Mouse (Mus musculus): ENCODE data around the gene Nhp2.
"Not testable (repeated sequence)": the region's sequence is repeated elsewhere in the genome, so short reads cannot be mapped to it uniquely, and the experiment has no call there.

The Nhp2 gene

DNA sequence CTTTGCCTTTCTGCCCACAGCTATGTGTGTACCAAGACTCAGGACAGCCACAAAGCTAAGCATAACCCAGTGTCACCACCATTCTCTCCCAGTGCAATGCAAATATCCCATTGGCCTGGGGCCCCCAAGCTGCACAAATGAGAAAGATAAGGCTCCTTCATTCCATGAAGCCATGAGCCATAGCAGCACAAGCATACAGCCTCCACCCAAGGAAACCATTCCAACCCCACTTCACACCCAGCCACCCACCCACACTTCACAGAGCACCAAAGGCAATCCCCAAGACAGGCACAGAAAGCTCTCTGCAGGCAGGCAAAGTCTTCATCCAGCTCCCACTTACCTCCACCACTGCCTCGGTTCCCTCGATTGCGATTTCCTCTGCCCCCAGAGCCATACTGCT is 17.3 kb upstream of the Nhp2 start:
- in situ Hi-C loops (cut with MboI; ENCODE audit: low pct_unique_long_range_greater_than_20kb in 1 of 2, low sequenced_read_pairs in 2 of 2, unreplicated experiment in 1 of 2), result no loop called here

- in situ Hi-C loops (cut with MboI; ENCODE audit: low pct_unique_long_range_greater_than_20kb in 1 of 2, low sequenced_read_pairs in 2 of 2, unreplicated experiment in 1 of 2), result no loop called here
These were observed 13.7 kb upstream of the Nhp2 start for GRCm38 (mm10) chr11:51605602-51606446.

GRCm38 (mm10) chr11:51606447-51607095 is 13.0 kb upstream of the Nhp2 start, which contains the start of gene Hnrnpab:
Hnrnpab (minus strand) TSS chr11:51606847.
- in situ Hi-C loops (cut with MboI; ENCODE audit: low pct_unique_long_range_greater_than_20kb in 1 of 2, low sequenced_read_pairs in 2 of 2, unreplicated experiment in 1 of 2), result no loop called here

- in situ Hi-C loops (cut with MboI; ENCODE audit: low pct_unique_long_range_greater_than_20kb in 1 of 2, low sequenced_read_pairs in 2 of 2, unreplicated experiment in 1 of 2), result no loop called here
These were observed 12.3 kb upstream of the Nhp2 start for GRCm38 (mm10) chr11:51607096-51607738.

- in situ Hi-C loops (cut with MboI; ENCODE audit: low pct_unique_long_range_greater_than_20kb in 1 of 2, low sequenced_read_pairs in 2 of 2, unreplicated experiment in 1 of 2), result no loop called here
These were observed 10.1 kb upstream of the Nhp2 start for GRCm38 (mm10) chr11:51609266-51609909.

DNA sequence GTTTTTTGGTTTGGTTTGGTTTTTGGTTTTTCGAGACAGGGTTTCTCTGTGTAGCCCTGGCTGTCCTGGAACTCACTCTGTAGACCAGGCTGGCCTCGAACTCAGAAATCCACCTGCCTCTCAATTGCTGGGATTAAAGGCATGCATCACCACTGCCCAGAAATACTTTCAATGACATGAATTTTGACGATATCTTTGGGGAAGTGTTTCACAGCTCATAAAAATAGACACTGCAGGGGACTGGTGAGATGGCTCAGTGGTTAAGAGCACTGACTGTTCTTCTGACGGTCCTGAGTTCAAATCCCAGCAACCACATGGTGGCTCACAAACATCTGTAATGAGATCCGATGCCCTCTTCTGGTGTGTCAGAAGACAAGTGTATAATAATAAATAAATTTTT is 9.6 kb upstream of the Nhp2 start:
- in situ Hi-C loops (cut with MboI; ENCODE audit: low pct_unique_long_range_greater_than_20kb in 1 of 2, low sequenced_read_pairs in 2 of 2, unreplicated experiment in 1 of 2), result not testable (repeated sequence)

DNA sequence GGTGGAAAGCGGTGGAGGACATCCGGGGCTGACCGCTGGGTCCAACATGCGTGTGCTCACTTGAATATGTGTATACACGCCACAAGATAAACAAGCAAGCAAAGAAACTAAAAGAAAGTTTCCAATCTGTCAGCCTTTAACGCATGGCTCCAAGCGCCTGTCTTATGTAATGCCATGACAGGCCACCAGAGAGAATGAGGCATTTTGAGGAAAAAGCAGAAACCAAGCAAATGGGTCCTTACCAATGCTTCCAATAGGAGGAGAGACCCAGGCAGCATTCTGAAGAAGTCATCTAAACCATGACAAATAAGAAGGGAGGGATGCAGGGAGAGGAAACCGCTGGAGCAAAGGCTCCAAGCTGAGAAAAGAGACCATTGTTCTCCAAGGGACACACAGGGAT is 5.3 kb upstream of the Nhp2 start:
- in situ Hi-C loops (cut with MboI; ENCODE audit: low pct_unique_long_range_greater_than_20kb in 1 of 2, low sequenced_read_pairs in 2 of 2, unreplicated experiment in 1 of 2), result no loop called here

DNA sequence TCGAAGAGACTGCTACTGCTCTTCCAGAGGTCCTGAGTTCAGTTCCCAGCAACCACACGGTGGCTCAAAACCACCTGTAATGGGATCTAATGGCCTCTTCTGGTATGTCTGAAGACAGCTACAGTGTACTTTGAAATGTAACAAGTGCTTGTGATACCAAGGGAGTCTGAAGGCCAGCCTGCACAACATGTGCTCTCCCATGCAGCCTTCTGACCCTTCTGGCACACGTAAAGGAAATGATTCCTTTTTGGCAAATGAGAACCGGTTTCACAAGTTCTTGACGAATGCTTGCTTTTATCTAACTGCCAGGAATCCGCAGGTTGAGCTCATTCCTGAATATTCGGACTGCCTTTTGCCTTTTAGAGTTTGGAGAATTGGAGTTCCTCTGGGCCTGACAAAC is 4.4 kb upstream of the Nhp2 start:
- in situ Hi-C loops (cut with MboI; ENCODE audit: low pct_unique_long_range_greater_than_20kb in 1 of 2, low sequenced_read_pairs in 2 of 2, unreplicated experiment in 1 of 2), result loop anchor here (5.0 kb wide), 3 partner anchors 37 to 72 kb away; partner anchors contain the start of genes 0610009B22Rik (in 1 of the 2), D930048N14Rik (in 1 of the 2) and N4bp3 (in 1 of the 2)

DNA sequence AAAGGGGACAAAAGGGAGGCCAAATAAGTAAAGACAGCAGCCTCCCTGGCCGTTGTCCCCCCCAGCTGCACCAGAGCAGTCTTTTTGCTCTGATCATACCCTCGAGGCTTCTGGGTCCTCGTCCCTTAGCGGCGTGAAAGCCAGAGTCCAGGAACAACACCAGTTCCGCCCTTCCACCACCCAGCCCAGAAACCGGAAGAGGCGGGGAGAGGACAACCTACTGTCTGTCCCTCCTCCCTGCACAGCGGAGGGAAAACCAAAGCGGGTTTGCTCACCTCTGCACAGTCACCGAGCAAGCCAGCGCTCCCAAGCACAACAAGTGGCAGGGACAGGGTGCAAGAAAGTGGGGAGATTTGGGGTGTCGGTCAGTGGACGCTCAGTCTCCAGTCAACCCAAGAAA is 3.9 kb upstream of the Nhp2 start:
- in situ Hi-C loops (cut with MboI; ENCODE audit: low pct_unique_long_range_greater_than_20kb in 1 of 2, low sequenced_read_pairs in 2 of 2, unreplicated experiment in 1 of 2), result loop anchor here (5.0 kb wide), 3 partner anchors 37 to 72 kb away; partner anchors contain the start of genes 0610009B22Rik (in 1 of the 2), D930048N14Rik (in 1 of the 2) and N4bp3 (in 1 of the 2)

DNA sequence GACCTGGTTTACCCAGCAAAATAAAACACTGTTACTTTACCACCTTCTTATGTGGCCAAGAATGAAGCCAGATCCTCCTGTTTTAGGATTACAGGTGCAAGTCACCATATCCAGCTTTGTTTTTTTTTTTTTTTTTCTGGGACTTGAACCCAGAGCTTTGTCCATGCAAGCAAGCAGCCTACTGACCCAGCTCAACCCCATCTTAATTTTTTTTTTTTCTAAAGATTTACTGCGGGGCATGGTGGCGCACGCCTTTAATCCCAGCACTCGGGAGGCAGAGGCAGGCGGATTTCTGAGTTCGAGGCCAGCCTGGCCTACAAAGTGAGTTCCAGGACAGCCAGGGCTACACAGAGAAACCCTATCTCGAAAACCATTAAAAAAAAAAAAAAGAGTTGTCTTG is 3.4 kb upstream of the Nhp2 start:
- in situ Hi-C loops (cut with MboI; ENCODE audit: low pct_unique_long_range_greater_than_20kb in 1 of 2, low sequenced_read_pairs in 2 of 2, unreplicated experiment in 1 of 2), result loop anchor here (5.0 kb wide), 3 partner anchors 36 to 71 kb away; partner anchors contain the start of genes 0610009B22Rik (in 1 of the 2), D930048N14Rik (in 1 of the 2) and N4bp3 (in 1 of the 2)

GRCm38 (mm10) chr11:51617693-51618092 is 1.8 kb upstream of the Nhp2 start:
- in situ Hi-C loops (cut with MboI; ENCODE audit: low pct_unique_long_range_greater_than_20kb in 1 of 2, low sequenced_read_pairs in 2 of 2, unreplicated experiment in 1 of 2), result loop anchor here (5.0 kb wide), 3 partner anchors 35 to 70 kb away; partner anchors contain the start of genes 0610009B22Rik (in 1 of the 2), D930048N14Rik (in 1 of the 2) and N4bp3 (in 1 of the 2)

- in situ Hi-C loops (cut with MboI; ENCODE audit: low pct_unique_long_range_greater_than_20kb in 1 of 2, low sequenced_read_pairs in 2 of 2, unreplicated experiment in 1 of 2), result loop anchor here (5.0 kb wide), 3 partner anchors 33 to 68 kb away; partner anchors contain the start of genes 0610009B22Rik (in 1 of the 2), D930048N14Rik (in 1 of the 2) and N4bp3 (in 1 of the 2)
These were observed 584 bp upstream of the Nhp2 start for GRCm38 (mm10) chr11:51618894-51619408.

- in situ Hi-C loops (cut with MboI; ENCODE audit: low pct_unique_long_range_greater_than_20kb in 1 of 2, low sequenced_read_pairs in 2 of 2, unreplicated experiment in 1 of 2), result no loop called here
These were observed 549 bp downstream of the Nhp2 start for GRCm38 (mm10) chr11:51620084-51620483.

GRCm38 (mm10) chr11:51621776-51622175 is 2.2 kb downstream of the Nhp2 start:
- in situ Hi-C loops (cut with MboI; ENCODE audit: low pct_unique_long_range_greater_than_20kb in 1 of 2, low sequenced_read_pairs in 2 of 2, unreplicated experiment in 1 of 2), result no loop called here

- in situ Hi-C loops (cut with MboI; ENCODE audit: low pct_unique_long_range_greater_than_20kb in 1 of 2, low sequenced_read_pairs in 2 of 2, unreplicated experiment in 1 of 2), result no loop called here
These were observed 3.5 kb downstream of the Nhp2 start for GRCm38 (mm10) chr11:51622971-51623491.

DNA sequence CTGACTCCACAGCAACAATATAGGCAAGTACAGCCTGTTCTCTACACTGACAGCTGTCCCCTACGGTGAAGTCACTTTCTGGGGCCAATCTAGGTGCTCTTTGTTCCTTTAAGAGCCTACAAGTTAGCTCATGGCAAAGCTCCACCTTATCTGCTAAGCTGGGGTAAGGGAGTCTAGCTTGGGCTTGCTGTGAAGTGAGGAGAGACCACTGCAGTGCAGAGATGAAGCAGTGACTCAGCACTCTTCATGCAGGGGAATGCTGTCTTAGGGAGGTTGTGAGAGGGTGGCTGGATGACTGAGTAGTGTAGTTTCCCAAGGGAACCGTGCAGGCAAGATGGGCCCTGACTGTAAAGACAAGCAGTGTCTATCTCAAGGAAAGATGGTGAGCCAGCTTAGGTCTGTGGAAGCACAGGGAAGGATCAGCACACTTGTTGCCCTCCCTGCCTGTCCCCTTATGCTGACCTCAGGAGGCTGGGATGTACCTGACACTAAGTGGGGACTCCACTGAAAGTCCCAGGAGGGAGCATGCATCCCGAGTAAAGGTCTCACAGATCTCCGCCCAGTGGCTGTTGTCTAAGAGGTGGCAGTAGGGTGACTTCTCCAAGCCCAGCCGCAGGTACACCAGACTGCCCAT is 5.8 kb downstream of the Nhp2 start:
- in situ Hi-C loops (cut with MboI; ENCODE audit: low pct_unique_long_range_greater_than_20kb in 1 of 2, low sequenced_read_pairs in 2 of 2, unreplicated experiment in 1 of 2), result no loop called here

DNA sequence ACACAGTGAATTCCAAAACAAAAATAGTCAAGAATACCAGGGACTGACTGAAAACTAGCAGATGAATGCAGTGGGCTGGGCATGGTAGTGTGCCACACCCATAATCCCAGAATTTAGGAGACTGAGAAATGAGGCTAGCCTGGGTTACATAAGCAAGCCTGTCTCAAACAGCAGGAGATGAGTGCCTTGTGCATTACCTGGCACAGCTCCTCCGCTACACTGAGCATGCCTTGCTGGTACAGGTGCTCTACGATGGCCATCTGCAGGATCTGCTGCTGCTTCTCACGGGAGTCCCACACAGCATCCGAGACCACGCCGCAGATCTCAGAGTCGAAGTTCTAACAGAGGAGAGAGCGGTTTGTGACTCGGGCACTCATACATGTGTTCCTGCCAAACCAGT is 7.9 kb downstream of the Nhp2 start:
- in situ Hi-C loops (cut with MboI; ENCODE audit: low pct_unique_long_range_greater_than_20kb in 1 of 2, low sequenced_read_pairs in 2 of 2, unreplicated experiment in 1 of 2), result no loop called here
